Mouse (Mus musculus): ENCODE measurements around the gene Prss54.
A peak's percentile ranks its signal among the peaks of the same experiment; 100 is the strongest.

Gene Prss54

DNA sequence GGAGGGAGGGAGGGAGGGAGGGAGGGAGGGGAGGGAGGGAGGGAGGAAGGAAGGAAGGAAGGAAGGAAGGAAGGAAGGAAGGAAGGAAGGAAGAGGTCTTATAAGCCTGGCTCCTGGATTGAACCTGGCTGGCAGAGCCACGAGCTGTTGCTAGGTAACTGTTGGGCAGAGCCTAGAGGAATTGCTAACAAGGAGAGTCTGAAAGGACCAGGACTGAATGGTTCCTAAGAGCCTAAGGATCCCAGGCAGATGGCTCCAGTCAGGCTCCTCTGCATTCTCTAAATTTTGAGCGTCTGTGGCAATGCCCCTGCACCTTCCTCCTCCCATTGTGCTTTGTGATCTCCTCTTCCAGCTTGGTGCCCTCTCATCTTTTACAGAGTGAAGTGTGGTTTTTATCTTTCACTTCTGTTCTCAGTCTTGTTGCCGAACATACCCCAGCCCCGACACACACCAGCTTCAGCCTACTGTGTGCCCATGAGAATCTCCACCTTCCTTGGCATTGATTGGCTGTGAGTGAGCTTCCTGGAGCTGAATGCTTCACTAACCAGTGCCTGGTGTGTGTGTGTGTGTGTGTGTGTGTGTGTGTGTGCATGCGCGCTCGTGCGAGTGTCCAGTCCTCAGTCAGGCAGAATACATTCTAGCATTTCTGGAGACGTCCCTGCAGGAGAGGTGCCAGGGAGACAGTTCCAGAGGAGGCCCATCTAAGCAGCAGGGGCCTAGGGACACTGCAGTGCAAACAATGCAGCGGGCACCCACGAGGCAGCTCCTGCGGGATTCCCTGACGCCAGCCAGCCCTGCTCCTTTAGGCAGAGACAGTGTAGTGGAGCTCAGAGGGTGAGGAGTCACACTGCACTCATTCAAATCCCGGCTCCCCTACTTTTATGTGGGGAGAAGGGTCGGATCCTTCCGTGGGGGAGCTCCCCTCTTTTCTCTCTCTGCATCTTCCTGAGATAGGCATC is 26.0 kb downstream of the Prss54 start:
- no peak for DNase-seq

DNA sequence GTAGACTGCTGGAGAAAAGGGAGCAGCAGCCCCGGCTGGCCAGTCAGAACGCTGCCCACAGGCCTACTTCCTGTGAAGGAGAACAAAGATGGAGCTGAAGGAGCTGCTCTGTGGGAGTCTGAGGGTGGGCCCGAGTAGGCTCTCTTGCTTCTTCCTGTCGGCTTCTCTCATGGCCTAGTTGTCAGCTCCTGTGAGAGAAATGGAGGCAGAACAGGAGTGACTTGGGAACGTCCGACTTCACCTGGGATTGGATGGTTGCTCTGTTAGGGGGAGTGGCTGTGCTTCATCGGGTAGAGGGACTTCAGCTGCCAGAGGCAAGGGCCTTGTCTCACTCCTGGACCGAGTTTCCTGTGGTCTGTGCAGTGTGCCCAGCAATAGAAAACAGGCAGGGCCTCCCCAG is 28.2 kb downstream of the Prss54 start:
- DNase-seq: no peak

DNA sequence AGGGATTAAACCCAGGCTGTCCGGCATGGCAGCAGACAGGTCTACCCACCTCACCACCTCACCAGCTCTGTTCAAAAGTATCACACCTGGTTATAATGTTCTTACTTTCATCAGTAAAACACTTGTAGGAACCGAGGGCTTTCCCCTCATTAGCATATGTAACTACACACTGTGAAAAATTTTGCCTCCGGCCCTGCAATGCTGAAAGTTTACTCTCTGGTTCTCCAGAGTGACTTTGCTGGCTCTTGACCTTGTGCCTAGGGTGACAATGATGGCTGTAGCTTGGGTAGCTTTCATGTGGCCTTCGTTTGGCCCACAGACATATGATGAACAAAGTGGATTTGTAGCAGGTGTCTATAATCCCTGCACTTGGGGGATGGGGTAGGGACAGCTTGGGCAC is 29.2 kb downstream of the Prss54 start:
- DNase-seq: no peak

DNA sequence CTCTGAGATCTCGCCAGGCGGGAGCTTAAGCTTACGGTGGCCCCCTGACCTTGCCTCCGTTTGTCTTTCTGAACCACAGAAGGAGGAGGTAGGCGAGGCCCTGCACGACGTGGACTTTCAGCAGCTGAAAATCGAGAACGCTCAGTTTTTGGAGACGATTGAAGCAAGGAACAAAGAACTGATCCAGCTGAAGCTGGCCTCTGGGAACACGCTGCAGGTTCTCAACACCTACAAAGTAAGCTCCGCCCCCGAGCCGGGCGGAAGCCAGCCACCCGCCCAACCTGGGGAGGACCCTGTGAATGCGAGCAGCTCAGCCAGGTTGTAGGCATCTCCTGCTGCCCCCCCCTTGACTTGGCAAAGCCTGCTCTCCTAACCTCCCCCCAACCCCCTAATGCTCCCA is 30.3 kb downstream of the Prss54 start:
- no peak for DNase-seq

DNA sequence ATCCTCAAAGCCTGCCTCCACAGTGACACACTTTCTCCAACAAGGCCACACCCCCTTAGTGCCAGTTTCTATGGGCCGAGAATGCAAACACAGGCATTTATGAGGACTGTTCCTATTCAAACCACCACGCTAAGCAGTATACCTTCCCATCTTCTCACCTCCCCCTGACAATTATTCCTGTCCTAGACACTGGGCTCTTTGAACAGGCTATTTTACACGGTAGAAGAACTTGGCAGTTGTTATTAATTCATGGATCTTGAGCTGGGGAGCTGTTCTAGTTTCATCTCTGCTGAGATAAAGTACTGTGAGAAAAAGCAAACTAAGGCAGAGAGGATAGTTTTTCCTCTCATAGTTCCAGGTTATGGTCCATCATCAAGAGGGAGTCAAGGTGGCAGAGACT is 33.1 kb downstream of the Prss54 start:
- no peak for DNase-seq

DNA sequence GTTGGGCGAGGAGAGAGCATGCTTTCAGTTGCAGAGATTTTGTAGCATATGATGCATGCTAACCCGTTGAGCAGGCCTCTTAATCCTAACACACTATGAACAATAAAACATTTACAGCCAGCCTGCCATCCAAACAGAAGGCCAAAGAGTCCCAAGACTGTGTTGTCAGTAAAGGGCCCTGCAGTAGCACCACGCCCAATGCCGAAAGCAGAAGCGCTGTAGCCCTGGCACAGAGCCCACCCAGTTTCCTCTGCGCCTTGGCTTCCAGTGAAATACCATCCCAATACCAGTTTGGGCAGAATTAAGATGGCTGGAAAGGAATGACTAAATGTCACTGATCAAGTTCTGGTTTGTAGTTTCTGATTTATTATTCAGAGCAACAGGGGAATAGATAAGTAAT is 33.9 kb downstream of the Prss54 start:
- no peak for DNase-seq

DNA sequence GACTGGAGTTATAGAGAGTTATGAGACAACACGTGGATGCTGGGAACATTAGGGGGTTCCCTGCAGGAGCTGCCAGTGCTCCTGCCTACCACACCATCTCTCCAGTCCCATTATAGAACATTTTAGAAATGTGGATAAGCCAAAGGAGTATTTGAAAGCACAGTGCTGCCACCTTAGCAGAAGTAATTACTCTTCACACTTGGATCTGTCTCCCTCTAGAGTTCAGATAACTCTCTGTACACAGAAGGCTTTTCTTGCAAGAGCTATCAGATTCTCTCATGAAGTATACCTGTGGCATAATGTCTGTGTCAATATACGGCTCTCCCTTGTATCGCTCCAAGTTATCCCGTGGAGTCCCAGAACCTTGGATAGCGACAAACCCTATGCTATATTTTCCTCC is 36.7 kb downstream of the Prss54 start:
- DNase-seq: no peak

DNA sequence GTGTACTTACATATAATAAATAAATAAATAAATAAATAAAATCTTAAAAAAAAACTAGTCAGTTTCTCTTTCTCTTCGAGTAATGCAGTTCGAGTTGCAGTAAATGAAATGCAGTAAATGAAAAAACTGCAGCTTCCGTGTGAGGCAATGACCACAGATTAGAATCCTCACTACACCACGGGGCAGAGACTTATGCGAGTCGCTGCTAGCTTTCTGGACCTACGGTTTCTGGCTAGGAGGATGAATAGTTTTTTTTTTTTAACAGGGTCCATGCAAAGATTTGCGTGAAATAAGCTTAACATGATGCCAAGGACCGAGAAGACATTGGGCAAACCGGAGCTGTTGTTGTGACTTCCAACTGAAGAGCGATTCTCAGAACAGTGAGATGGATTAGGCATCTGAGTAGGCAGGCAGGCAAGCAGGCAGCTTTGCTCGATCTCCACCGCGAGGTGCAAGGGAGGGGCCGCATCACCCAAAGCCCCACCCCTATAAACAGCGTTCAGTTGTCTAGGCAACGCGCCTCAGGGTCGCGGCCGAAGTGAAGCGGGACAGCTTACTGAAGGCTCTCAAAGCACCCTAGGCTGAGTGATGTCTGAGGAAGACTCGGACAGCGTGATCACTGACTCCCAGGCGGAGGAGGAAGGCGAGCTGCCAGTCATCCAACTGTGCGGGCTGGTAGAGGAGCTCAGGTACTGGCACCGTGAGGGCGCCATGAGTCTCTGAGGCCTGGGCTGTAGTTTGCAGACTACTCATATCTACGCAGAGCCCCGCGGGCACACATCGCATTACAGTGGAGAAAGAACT is 42.4 kb downstream of the Prss54 start, which contains the start of gene Ccdc113:
Ccdc113 (plus strand) TSS at position 502 of the 804 bp plus-strand sequence.
- DNase-seq: peak; percentile 35

DNA sequence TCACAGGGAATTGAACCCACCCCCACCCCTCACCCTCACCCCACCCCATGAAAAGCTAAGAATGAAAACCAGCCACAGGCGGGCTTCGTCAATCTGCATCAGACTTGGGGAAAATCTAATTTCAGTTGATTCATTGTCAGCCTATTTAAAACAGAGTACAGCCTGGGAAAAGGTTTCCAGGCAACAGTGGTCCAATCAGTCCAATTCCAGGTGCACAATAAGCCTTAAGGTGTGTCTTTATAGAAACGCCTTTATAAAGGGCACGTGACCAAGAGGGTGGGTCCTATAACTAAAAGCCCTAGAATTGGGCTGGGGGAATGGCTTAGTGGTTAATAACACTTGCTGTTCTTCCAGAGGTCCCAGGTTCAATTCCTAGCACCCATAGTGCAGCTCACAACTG is 43.9 kb downstream of the Prss54 start:
- no peak for DNase-seq

DNA sequence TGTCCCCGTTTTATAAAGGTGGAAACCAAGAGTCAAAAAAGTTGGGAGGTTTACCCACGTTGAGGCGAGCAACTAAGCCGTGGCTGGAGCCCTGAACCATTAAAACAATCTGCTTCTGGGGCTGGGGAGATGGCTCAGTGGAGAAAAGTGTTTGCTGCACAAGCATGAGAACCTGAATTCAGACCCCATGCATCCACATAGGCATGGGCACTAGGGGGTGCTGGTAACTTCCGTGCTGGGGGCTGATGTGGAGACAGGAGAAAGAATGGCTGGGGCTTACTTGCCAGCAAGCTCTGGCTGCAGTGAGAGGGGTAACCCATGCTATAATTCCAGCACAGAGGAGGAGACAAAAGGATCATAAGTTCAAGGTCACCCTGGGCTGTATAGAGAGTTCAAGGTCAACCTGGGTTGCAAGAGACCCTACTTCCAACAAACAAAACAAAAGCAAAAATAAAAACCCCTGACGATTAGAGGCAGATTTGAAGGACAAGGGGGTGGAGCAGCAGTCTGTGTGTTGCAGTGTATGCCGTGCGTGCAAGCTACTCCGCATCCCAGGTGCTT is 47.3 kb downstream of the Prss54 start:
- no peak for DNase-seq

DNA sequence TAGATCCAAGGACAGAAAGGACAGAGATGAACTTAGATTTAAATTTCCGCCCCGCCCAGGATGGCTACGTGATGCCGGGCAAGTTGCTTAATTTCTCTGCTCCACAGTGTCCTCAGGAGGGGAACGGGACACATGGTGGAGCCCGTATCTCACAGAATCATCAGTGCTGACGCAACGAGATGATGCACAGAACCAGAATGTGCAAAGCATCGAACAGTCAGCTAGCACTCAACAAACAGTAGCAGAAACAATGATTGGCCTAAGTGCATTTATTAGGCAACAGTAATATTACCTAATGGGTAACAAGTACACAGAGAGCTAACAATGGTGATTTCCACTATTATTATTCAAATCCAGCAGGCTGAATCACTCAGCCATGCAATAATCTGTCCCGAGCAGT is 47.9 kb downstream of the Prss54 start:
- no peak for DNase-seq

DNA sequence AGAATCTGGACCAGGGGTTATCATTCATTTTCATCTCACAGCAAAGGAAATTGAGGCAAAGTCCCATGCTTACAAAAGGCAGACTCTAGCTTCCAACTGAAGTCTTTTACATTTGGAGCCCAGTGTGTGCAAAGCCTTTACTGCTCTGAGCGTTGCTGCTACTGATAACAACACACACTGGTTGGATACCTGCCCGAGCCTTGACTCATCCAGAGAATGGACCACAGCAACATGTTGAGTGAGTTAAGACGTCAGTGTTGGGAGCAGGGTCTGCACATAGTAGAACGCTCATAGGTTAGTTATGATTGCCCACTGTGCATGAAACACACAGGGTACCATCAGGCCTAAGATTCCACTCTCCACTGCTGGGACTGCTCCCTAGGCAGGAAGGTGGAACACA is 52.1 kb downstream of the Prss54 start:
- no peak for DNase-seq

DNA sequence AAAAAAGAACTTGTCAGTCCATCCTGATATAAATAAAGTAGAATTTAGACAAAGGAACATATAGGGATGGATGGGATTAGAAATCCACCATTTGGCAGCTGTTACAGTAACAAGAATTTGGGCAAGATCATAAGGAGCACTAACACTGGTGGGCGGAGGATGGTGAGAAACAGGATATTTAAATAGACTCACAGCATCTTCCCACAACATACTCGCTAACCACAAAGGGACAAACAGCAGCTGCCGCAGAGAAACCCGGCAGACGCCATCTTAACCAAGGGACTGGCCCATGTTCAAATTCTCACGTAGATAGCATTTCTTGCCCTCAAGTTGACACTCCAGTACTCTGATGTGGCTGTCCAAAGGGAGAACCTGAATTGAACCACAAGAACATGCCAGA is 59.2 kb downstream of the Prss54 start:
- no peak for DNase-seq

DNA sequence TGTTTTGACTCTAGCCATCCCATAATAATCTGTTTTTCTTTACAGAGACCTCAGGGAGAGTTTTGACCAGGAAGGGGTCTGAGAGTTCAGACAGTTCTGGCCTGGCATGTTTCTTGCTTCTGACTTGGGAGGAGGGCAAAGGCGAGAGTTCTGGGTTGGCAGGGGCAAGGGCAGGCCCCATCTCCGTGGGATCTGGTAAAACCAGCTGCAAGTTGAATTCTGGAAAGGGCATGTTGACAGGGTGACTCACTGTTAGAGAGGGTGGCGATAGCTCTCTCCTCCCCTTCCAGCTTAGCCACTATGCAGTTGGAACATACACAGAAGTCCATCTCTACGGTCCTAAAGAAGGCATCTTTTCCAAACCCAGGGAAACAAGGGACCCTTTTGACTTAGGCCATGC is 62.9 kb downstream of the Prss54 start:
- no peak for DNase-seq

DNA sequence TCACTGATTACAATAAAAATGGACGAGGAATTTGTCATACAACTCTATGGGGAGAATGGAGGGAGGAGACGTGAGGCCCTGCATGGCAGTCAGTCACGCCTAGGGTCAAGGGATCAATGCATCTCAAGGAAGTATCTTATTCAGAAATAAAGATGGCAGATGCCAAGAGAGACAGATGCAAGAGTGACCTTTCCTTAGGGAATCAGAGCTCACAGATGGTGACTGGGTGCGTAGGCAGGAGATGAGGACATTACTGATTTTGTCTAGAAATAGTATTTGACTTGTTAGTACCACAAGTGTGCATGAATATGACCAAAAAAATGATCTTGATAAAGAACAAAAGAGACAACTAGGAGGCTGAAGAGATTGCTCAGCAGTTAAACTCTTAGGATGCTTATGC is 63.9 kb downstream of the Prss54 start:
- no peak for DNase-seq
